Mouse (Mus musculus) gastrocnemius, postnatal 10 days (tissue): ENCODE data around the gene Stac3. TPM values are rescaled to one million over a fixed set of nuclear protein-coding genes. Genes with fewer than 3 reads are reported as not detected.

Experiments used
- DNase-seq: peaks from one replicate; pipeline ENCODE4 v3.0.0; 2021; ENCODE audit warnings: mixed read lengths
- long read RNA-seq, 2 experiments: library from polyadenylated mRNA; stranded (forward); transcript quantifications; one replicate each; pipeline ENCODE4 v2.0.0; 2021
- total RNA-seq, 2 experiments: library from RNA; stranded (reverse); gene quantifications; 2 replicates each; pipeline ENCODE4 v1.2.3; 2021

Gene Stac3
- 100 to 1,000 TPM; 272 to 307 TPM for total RNA-seq
- long read RNA-seq, experiment 1, partial matches to known transcripts = 8 of 29 reads
- long read RNA-seq, experiment 1, other reads (novel, unspliced or antisense) = 19 of 29 reads
- long read RNA-seq, experiment 2, partial matches to known transcripts = 10 of 25 reads
- long read RNA-seq, experiment 2, other reads (novel, unspliced or antisense) = 14 of 25 reads

- no peak for DNase-seq
Measured at GRCm38 (mm10) chr10:127500894-127501893, at the start of gene Stac3. Gene Stac3 (plus strand): TSS chr10:127501686.

- DNase-seq = no peak
Measured at GRCm38 (mm10) chr10:127453701-127454100, 47.8 kb upstream of the Stac3 start.

- DNase-seq = no peak
Measured at GRCm38 (mm10) chr10:127462411-127463096, 38.9 kb upstream of the Stac3 start.

GRCm38 (mm10) chr10:127471281-127471988 is 30.1 kb upstream of the Stac3 start:
- no peak for DNase-seq

GRCm38 (mm10) chr10:127472722-127473121 is 28.8 kb upstream of the Stac3 start:
- DNase-seq = no peak

- DNase-seq = no peak
Measured at GRCm38 (mm10) chr10:127475175-127475574, 26.3 kb upstream of the Stac3 start.

GRCm38 (mm10) chr10:127476541-127476940 is 24.9 kb upstream of the Stac3 start:
- DNase-seq = no peak

- no peak for DNase-seq
Measured at GRCm38 (mm10) chr10:127477301-127477700, 24.2 kb upstream of the Stac3 start.

GRCm38 (mm10) chr10:127479131-127479530 is 22.4 kb upstream of the Stac3 start:
- DNase-seq = no peak

- peak; percentile 44 for DNase-seq
Measured at GRCm38 (mm10) chr10:127480833-127481813, 20.4 kb upstream of the Stac3 start.

GRCm38 (mm10) chr10:127485235-127485634 is 16.3 kb upstream of the Stac3 start:
- no peak for DNase-seq

GRCm38 (mm10) chr10:127488856-127489255 is 12.6 kb upstream of the Stac3 start:
- no peak for DNase-seq

GRCm38 (mm10) chr10:127490160-127491127 is 11.0 kb upstream of the Stac3 start:
- DNase-seq = no peak

GRCm38 (mm10) chr10:127491128-127491512 is 10.4 kb upstream of the Stac3 start:
- no peak for DNase-seq

GRCm38 (mm10) chr10:127492118-127492517 is 9.4 kb upstream of the Stac3 start:
- no peak for DNase-seq

- DNase-seq = no peak
Measured at GRCm38 (mm10) chr10:127496156-127496555, 5.3 kb upstream of the Stac3 start.

- DNase-seq = no peak
Measured at GRCm38 (mm10) chr10:127499516-127499915, 2.0 kb upstream of the Stac3 start.

- no peak for DNase-seq
Measured at GRCm38 (mm10) chr10:127500042-127500441, 1.4 kb upstream of the Stac3 start.

GRCm38 (mm10) chr10:127508239-127508638 is 6.8 kb downstream of the Stac3 start:
- DNase-seq = peak; percentile 81
